Mouse (Mus musculus): ENCODE data around the gene Akt1. TPM values are rescaled to one million over a fixed set of nuclear protein-coding genes. Genes with fewer than 3 reads are reported as not detected.

Gene Akt1
- polyA plus RNA-seq, 1 experiment: 319 TPM

DNA sequence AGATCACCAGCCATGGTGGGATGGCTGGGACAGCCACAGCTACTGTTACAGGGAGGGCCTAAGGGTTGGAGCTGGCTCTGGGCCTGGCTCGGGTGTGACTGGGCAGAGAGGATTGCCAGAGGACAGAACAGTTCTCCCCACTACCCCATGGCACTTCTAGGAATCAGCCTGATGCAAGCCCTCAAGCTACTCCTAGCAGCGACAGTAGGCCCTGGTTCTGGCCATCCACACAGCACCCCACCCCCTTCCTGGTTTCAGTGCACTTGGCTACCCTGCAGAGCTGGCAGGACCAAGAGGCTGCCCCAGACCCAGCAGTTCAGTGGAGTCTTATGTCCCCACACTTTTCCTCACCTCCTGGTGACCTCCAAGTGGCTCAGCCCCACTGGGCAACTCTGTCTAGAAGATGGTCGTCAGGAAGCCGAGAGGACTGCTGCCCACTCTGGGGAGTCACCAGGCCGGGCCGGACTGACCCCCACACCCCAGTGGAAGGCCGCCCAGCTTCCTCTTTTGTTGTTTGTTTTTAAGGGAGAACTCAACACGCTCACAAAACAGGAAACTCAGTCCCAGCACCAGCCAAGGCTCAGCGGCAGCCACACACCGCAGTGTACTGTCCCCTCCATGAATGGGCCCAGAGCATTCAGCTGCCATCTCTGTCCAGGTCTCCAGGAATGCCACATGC lies 6.9 kb downstream of the Akt1 start:
- TF ChIP-seq POLR2A (IDR thresholded peaks at IDR 0.05; ENCODE audit: borderline replicate concordance, extremely low read depth, insufficient read depth, insufficient read length, poor library complexity, severe bottlenecking) (no peak), CTCF (IDR thresholded peaks at IDR 0.05; ENCODE audit: borderline replicate concordance, extremely low read depth, insufficient read depth, insufficient read length) (no peak)
- DNase-seq (ENCODE audit: low read depth): no peak

DNA sequence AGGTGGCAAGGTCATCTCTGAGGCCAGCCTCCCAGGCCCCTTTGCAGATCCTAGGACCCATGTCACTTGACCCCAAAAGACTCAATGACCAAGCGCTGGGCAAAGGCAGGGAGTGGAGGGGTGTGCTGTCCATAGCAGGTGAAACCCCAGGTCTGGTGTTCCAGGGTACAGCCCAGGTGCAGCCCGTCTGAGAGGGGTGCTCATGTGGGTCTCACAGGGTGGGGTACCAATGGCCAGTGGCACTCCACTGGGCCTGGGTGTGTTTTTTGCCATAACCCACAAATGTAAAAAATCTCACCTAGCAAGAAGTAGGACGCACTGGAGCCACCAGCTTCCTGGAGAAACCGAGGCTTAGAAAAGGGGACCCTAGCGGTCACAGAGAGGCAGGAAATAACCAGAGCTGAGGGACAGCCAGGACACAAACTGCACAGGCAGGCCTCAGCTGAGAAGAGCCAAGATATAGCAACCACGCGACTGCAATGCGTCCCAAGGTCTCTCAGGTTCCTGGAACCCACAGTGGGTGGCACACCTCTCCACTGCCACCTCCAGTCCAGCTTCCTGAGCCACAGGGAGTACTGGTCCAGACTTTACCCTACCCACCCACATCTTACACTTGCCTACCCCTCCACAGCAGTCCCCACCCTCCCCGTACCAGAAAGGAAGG lies 8.7 kb downstream of the Akt1 start:
- TF ChIP-seq CTCF (IDR thresholded peaks at IDR 0.05; ENCODE audit: borderline replicate concordance, extremely low read depth, insufficient read depth, insufficient read length) (no peak), POLR2A (IDR thresholded peaks at IDR 0.05; ENCODE audit: borderline replicate concordance, extremely low read depth, insufficient read depth, insufficient read length, poor library complexity, severe bottlenecking) (no peak)
- DNase-seq (ENCODE audit: low read depth): no peak

DNA sequence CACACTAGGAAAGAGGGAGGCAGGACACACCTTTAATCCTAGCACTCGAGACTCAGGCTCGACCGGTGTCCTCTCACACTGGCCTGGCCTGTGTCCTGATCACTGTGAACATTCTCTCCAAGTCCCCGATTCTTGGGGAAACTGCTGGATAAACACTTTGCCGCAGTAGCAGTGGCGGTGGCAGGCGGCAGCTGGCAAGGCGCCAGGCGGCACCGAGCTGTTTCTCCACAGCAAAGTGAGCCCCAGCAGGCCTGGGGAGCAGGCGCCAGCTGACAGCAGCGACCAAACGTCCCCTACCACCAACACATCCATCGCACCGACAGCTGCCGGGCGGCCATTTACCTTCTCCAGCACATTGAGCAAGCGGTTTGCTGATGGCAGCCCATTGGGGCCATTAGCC lies 9.2 kb downstream of the Akt1 start:
- TF ChIP-seq POLR2A (IDR thresholded peaks at IDR 0.05; ENCODE audit: borderline replicate concordance, extremely low read depth, insufficient read depth, insufficient read length, poor library complexity, severe bottlenecking): no peak
- no peak for TF ChIP-seq CTCF (IDR thresholded peaks at IDR 0.05; ENCODE audit: borderline replicate concordance, extremely low read depth, insufficient read depth, insufficient read length)
- peak; percentile 94 for DNase-seq (ENCODE audit: low read depth)

DNA sequence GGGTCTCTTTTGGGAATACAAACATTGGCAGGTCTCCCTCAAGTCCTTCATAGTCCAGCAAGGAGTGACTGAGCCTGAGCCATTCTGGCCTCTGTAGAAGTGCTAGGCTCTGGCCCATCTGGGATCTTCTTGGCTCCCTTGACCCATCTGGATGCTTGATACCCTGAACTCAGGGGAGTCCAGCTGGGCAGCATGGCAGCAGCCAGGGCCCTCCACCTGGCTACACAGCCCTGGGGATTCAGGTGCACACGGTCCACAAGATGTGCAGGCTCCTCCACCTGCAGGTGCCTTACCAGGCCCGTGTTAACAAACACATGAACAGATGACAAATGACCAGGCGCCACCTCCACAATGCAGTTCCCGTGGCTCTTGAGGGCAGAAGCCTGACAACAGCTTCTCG lies 10.0 kb downstream of the Akt1 start:
- DNase-seq (ENCODE audit: low read depth): no peak
- no peak for TF ChIP-seq CTCF (IDR thresholded peaks at IDR 0.05; ENCODE audit: borderline replicate concordance, extremely low read depth, insufficient read depth, insufficient read length)
- no peak for TF ChIP-seq POLR2A (IDR thresholded peaks at IDR 0.05; ENCODE audit: borderline replicate concordance, extremely low read depth, insufficient read depth, insufficient read length, poor library complexity, severe bottlenecking)

DNA sequence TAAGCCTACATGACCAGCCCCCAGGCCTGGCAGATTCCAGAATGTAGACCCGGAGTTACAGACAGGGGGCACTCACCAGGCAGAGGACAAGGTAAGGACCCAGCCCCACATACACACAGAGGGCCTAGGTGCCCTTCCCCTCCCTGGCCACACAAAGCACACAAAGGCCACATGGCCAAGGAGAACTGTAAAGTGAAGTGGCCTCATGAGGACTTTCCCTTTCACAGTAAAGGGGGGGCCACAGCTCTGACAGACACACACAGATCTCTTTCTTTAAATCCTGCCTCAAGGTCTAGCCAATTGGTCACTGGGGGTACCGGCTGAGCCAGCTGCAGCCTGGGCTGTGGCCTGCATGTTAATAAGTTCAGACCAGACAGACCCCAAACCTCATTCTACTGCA lies 10.6 kb downstream of the Akt1 start:
- DNase-seq (ENCODE audit: low read depth): peak; percentile 91
- no peak for TF ChIP-seq POLR2A (IDR thresholded peaks at IDR 0.05; ENCODE audit: borderline replicate concordance, extremely low read depth, insufficient read depth, insufficient read length, poor library complexity, severe bottlenecking)
- TF ChIP-seq CTCF (IDR thresholded peaks at IDR 0.05; ENCODE audit: borderline replicate concordance, extremely low read depth, insufficient read depth, insufficient read length): peak; percentile 19; the same call in 1 of the 2 replicates

DNA sequence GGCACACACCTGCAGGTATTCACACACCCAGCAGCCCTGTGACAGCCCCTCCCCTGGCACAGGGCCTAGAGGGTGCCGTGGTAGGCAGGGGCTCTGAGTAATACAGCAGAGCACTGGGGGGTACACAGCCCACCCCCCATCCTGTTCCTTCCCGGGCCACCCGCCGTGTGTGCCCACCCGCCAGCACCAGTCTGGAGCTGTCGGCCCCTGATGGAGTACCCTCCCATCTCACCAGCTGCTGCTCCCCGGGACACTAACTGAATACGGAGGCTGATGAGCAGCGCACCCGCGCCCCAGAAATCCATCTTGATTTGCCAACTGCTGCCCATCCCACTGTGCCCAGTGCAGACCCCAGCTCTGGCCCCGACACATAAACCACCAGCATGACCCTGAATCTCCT lies 11.0 kb downstream of the Akt1 start:
- no peak for TF ChIP-seq POLR2A (IDR thresholded peaks at IDR 0.05; ENCODE audit: borderline replicate concordance, extremely low read depth, insufficient read depth, insufficient read length, poor library complexity, severe bottlenecking)
- TF ChIP-seq CTCF (IDR thresholded peaks at IDR 0.05; ENCODE audit: borderline replicate concordance, extremely low read depth, insufficient read depth, insufficient read length): no peak
- peak; percentile 72 for DNase-seq (ENCODE audit: low read depth)

DNA sequence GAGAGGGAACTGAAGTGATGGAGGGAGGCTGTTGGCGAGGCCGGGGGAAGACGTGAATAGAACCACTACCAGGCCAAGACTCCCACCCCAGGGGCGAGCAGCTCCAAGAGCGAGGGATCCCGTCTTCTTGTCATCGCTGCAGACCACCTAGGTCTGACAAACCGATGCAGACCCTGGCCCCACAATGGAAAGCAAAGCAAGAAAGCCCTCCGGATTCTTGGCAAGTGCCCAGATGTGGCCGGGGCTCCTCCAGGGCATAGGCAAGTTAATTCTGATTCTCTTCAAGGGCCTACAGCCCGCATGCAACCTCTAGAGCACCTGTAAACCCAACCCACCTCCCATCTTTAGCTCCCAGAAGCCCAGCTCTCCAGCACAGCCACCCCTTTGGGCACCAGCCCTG lies 11.4 kb downstream of the Akt1 start:
- peak; percentile 47 for DNase-seq (ENCODE audit: low read depth)
- no peak for TF ChIP-seq POLR2A (IDR thresholded peaks at IDR 0.05; ENCODE audit: borderline replicate concordance, extremely low read depth, insufficient read depth, insufficient read length, poor library complexity, severe bottlenecking)
- TF ChIP-seq CTCF (IDR thresholded peaks at IDR 0.05; ENCODE audit: borderline replicate concordance, extremely low read depth, insufficient read depth, insufficient read length): no peak

DNA sequence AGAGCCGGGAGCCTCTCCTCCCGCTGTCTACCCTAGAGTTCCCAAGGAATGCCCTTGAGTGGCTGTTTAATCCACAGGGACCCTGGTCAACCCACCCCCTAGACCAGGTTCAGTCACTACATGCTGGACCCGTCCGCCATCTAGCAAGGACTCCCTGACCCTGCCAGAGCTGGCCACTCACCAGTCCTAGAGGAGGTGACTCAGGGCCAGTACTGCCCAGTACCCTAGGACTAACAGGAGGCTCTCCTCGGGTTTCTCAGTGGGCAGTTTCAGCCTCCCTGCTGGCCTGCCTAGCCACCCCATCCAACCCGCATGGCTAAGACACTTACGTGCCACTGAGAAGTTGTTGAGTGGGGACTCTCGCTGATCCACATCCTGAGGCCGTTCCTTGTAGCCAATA lies 12.8 kb downstream of the Akt1 start:
- DNase-seq (ENCODE audit: low read depth): no peak
- TF ChIP-seq CTCF (IDR thresholded peaks at IDR 0.05; ENCODE audit: borderline replicate concordance, extremely low read depth, insufficient read depth, insufficient read length) (no peak), POLR2A (IDR thresholded peaks at IDR 0.05; ENCODE audit: borderline replicate concordance, extremely low read depth, insufficient read depth, insufficient read length, poor library complexity, severe bottlenecking) (no peak)

DNA sequence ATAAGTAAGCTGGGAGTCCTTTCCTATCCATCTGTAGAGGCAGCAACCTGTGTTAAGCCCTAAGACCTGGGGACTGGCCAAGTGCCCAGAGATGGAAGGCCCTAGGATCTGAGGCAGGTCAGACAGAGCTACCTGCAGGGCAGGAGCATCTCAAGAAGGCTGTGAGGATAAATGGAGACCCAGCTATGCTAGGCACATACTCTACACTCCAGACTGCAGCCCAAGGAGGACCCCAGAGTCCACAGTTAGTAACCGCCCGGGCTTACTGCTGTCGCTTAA lies 13.4 kb downstream of the Akt1 start:
- DNase-seq (ENCODE audit: low read depth): no peak
- TF ChIP-seq CTCF (IDR thresholded peaks at IDR 0.05; ENCODE audit: borderline replicate concordance, extremely low read depth, insufficient read depth, insufficient read length) (no peak), POLR2A (IDR thresholded peaks at IDR 0.05; ENCODE audit: borderline replicate concordance, extremely low read depth, insufficient read depth, insufficient read length, poor library complexity, severe bottlenecking) (no peak)

DNA sequence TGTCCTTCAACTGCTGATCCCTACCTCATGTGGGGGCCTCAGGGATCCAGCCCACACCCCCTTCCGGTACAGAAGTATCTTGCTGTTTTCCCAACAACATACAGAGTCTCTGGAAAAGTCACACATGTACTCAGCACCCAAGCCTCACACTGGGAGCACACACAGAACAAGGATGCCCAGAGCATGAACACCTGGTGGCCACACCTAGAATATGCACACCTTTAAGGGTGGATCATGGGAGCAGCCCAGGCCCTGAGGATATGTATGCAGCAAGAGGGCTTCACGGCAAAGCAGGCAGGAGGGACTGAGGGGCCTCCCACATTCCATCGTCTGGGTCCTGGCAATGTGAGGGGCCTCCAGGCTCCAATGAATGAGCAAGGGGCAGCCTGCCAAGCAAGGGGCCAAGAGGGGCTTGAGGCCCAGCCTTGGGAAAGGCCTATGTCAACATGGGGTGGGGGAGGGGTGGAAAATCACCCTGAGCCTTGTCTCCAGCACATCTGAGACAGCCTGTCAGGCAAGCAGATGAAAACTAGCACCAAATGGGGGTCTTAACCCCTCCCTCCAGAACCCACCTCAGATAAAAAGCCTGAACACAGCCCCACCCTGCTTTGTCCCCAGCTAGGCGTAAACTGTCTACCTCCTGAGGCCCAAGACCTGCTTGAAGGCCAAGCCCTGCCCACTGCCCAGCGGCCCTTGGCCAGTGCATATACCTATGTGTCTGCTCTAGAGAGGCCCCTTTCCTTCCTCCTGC lies 13.9 kb downstream of the Akt1 start:
- DNase-seq (ENCODE audit: low read depth): peak; percentile 96
- TF ChIP-seq POLR2A (IDR thresholded peaks at IDR 0.05; ENCODE audit: borderline replicate concordance, extremely low read depth, insufficient read depth, insufficient read length, poor library complexity, severe bottlenecking): no peak
- no peak for TF ChIP-seq CTCF (IDR thresholded peaks at IDR 0.05; ENCODE audit: borderline replicate concordance, extremely low read depth, insufficient read depth, insufficient read length)

DNA sequence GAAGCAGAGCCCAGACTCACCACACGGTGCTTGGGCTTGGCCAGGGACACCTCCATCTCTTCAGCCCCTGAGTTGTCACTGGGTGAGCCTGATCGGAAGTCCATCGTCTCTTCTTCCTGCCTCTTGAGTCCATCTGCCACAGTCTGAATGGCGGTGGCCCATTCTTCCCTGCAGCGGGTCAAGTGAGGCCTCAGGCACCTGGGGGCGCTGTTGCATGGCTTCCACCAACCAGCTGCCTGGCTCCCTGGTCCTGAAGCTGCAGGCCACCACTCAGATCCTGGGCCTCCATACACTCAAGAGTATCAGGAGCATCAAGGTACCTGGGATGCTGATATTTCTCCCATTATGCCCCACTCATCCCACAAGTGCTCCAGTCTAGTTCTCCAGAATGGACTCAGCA lies 15.6 kb downstream of the Akt1 start:
- DNase-seq (ENCODE audit: low read depth): peak; percentile 38
- TF ChIP-seq POLR2A (IDR thresholded peaks at IDR 0.05; ENCODE audit: borderline replicate concordance, extremely low read depth, insufficient read depth, insufficient read length, poor library complexity, severe bottlenecking) (no peak), CTCF (IDR thresholded peaks at IDR 0.05; ENCODE audit: borderline replicate concordance, extremely low read depth, insufficient read depth, insufficient read length) (peak; percentile 37; the same call in 1 of the 2 replicates)

Measured in brain, embryonic 14.5 days (tissue).